Mouse (Mus musculus): ENCODE data around the gene Tmub1. TPM values are rescaled to one million over a fixed set of nuclear protein-coding genes. Genes with fewer than 3 reads are reported as not detected.

The Tmub1 gene
- total RNA-seq, 2 experiments from 2014 or later: 11.7 to 13.2 TPM

- DNase-seq (ENCODE audit: low spot score in 2 of 2): peak in 1 of 2 experiments; percentile 33
These were observed 7.4 kb upstream of the Tmub1 start for GRCm38 (mm10) chr5:24455076-24455475.

DNA sequence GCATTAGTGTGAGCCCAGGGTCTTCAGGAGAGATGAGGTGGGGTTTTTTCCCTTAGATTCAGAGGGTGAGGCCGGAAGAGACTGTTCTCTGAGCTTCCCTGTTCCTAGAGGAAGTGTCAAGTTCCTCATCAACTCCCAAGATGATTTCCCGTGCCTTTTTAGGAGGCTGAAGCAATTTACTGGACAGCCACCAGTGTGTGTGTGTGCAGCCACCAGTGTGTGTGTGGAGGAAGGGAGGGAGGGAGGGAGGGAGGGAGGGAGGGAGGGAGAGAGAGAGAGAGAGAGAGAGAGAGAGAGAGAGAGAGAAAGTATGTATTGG lies 6.3 kb upstream of the Tmub1 start:
- DNase-seq (ENCODE audit: low spot score in 2 of 2): no peak

- DNase-seq (ENCODE audit: low spot score in 2 of 2): no peak
These were observed 5.8 kb upstream of the Tmub1 start for GRCm38 (mm10) chr5:24453283-24453984.

- peak; percentile 36 to 53 for DNase-seq (ENCODE audit: low spot score in 2 of 2)
These were observed 5.1 kb upstream of the Tmub1 start for GRCm38 (mm10) chr5:24452691-24453233.

- DNase-seq (ENCODE audit: low spot score in 2 of 2): peak; percentile 43 to 48
These were observed 4.5 kb upstream of the Tmub1 start, which contains the start of gene Agap3 for GRCm38 (mm10) chr5:24452030-24452690. Agap3 (plus strand) TSS chr5:24452177.

- peak; percentile 85 to 89 for DNase-seq (ENCODE audit: low spot score in 2 of 2)
These were observed 3.8 kb upstream of the Tmub1 start for GRCm38 (mm10) chr5:24451264-24452029.

DNA sequence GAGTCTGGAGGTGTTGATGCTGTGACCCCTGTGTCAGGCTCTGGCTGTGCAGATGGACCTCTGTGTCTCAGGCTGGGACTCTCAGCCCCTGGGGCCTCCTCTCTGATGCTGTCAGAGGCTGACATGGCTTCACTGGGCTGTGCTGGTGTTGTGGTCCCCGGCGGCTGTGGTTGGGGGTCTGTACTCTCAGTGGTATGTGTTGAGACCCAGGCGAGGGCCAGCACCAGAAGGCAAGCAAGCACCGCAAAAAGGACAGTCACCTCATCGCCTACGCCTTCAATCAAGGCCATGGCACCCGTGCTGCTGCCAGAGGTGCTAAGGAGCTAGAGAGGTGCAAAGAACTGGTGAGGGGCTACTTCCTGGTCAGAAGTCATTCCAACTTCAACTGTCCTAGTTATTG lies 1.0 kb downstream of the Tmub1 start:
- DNase-seq (ENCODE audit: low spot score in 2 of 2): no peak

- DNase-seq (ENCODE audit: low spot score in 2 of 2): no peak
These were observed 2.1 kb downstream of the Tmub1 start for GRCm38 (mm10) chr5:24445428-24446080.

DNA sequence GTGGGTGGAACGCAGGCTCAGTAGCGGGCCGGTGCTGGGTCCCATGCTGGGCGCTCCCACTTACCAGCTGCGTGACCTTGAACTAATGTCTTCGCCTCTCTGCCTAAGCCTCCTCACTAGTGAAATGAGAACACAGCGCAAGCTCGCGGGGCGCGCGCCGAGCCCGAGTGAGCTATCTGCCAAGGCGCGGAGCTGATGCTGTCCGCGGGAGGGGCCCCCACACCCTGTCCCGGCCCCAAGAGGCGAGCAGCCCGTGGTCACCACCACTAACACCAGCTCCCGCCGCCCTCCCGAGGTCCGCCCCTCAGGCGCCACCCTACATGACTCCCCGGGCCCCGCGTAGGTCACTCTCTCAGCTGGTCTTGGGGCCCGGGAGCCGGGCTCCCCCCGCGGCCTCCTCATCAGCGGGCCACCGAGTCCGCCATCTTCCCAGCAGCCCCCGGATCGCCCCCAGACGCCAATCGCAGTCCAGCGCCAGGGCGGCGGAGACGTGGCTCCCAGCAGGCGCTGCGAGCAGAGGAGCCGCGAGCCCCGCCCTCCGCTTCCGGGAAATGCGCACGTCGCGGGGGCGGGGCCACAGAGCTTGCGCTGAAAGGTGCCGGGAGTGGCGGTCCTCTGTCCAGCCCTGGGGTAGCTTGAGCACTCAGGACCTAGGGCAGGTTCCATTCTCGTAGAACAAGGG lies 2.8 kb downstream of the Tmub1 start, which contains the start of gene Fastk:
Fastk (minus strand) TSS at position 542 of the 682 bp plus-strand sequence.
- DNase-seq (ENCODE audit: low spot score in 2 of 2): peak; percentile 89 to 94

GRCm38 (mm10) chr5:24443927-24444326 lies 3.7 kb downstream of the Tmub1 start:
- no peak for DNase-seq (ENCODE audit: low spot score in 2 of 2)

DNA sequence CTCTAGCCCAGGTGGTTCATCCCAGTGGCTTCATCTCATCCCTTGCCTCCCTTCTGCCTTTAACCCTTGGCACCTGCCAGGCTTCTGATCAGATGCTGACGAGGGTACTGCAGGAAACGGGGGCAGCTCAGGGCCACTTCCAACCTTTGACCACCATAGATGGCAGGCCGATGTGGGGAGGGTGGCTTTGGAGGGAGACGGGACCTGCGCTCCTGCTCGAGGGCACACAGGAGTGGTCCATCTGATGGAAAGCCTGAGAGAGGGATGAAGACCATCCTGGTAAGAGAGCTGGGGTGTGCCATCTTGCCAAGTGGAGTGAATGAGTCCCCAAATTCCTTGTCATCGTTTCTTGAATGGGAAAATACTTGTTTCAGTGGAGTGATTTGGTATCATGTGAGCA lies 4.5 kb downstream of the Tmub1 start:
- DNase-seq (ENCODE audit: low spot score in 2 of 2): no peak

GRCm38 (mm10) chr5:24442029-24442428 lies 5.6 kb downstream of the Tmub1 start:
- DNase-seq (ENCODE audit: low spot score in 2 of 2): no peak

DNA sequence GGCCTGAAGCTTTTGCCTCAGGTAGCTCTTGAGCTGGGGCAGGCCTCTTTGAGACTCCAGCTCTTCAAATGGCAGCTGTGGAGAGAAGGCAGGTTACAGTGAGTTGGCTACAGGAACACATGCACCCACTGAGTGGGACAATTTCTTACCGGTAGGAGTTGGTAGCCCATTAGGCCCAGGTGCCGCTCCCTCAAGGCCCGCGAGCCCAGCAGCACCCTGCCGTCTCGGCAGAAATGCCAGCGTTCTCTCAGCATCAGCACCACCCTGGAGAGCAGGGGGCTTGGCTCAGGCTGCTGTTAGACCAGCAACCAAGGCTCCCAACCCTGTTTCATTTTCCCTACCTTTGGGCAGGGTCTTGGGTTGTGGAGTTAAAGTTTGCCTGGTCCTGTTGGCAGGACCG lies 6.5 kb downstream of the Tmub1 start:
- DNase-seq (ENCODE audit: low spot score in 2 of 2): no peak

- no peak for DNase-seq (ENCODE audit: low spot score in 2 of 2)
These were observed 13.7 kb downstream of the Tmub1 start for GRCm38 (mm10) chr5:24433993-24434392.

GRCm38 (mm10) chr5:24428596-24428995 lies 19.1 kb downstream of the Tmub1 start:
- no peak for DNase-seq (ENCODE audit: low spot score in 2 of 2)

GRCm38 (mm10) chr5:24427981-24428402 lies 19.7 kb downstream of the Tmub1 start:
- no peak for DNase-seq (ENCODE audit: low spot score in 2 of 2)

DNA sequence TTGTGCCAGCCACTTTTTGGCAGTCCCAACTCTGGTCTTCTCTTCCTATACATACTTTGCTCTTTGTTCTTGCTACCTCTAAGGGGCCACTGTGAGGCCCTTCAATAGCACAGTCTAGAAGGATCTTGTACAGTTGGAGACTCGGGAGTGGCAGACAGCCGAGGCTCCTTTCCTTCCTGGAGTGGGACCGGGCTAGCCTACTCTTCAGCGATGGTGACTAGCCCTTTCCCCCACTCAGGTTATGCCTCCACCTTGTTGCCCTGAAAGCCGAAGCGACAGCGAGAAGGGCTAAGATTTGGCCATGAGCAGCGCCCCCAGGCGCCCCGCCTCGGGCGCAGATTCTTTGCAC lies 20.4 kb downstream of the Tmub1 start:
- no peak for DNase-seq (ENCODE audit: low spot score in 2 of 2)

GRCm38 (mm10) chr5:24426556-24427284 lies 20.9 kb downstream of the Tmub1 start:
- DNase-seq (ENCODE audit: low spot score in 2 of 2): no peak

GRCm38 (mm10) chr5:24426037-24426432 lies 21.6 kb downstream of the Tmub1 start:
- no peak for DNase-seq (ENCODE audit: low spot score in 2 of 2)

Measured in adrenal gland, adult 18-20 months (tissue).